Mouse (Mus musculus) heart, postnatal 0 days (tissue): ENCODE results near the gene Rnf43. TPM values are rescaled to one million over a fixed set of nuclear protein-coding genes. Genes with fewer than 3 reads are reported as not detected.

Experiments
- ATAC-seq: fragments of 200-750 bp; cut with Nextera tagmentation; 2 replicates; pipeline ENCODE4 v1.8.0; 2017; ENCODE audit warnings: low read depth, moderate number of reproducible peaks, moderate library complexity; ENCODE audit not compliant: insufficient read depth
- DNase-seq: peaks from one replicate; pipeline ENCODE4 v3.0.0-alpha.2; 2016; ENCODE audit warnings: low spot score
- H3K27ac ChIP-seq: fragments of 300-500 bp; sonication (generic); 2 replicates; pipeline ENCODE4 v1.5.1; 2014; ENCODE audit warnings: low read depth, mild to moderate bottlenecking
- H3K27me3 ChIP-seq: fragments of 300-500 bp; sonication (generic); 2 replicates; pipeline ENCODE4 v1.6.1; 2014; ENCODE audit warnings: low read length, mixed read lengths; ENCODE audit not compliant: control insufficient read depth, insufficient read depth
- H3K36me3 ChIP-seq: fragments of 300-500 bp; sonication (generic); replicated peaks from 2 replicates; pipeline ENCODE4 v1.6.1; 2014; ENCODE audit warnings: low read length, mixed read lengths; ENCODE audit not compliant: control insufficient read depth, insufficient read depth
- H3K4me1 ChIP-seq: fragments of 300-500 bp; sonication (generic); 2 replicates; pipeline ENCODE4 v1.6.1; 2014; ENCODE audit warnings: antibody characterized with exemption; ENCODE audit not compliant: control insufficient read depth, insufficient read depth
- H3K4me2 ChIP-seq: fragments of 300-500 bp; sonication (generic); 2 replicates; pipeline ENCODE4 v1.6.1; 2014; ENCODE audit warnings: low read depth, mild to moderate bottlenecking, low read length, moderate library complexity
- H3K4me3 ChIP-seq: fragments of 300-500 bp; sonication (generic); 2 replicates; pipeline ENCODE4 v1.5.1; 2014; ENCODE audit warnings: low read depth, low read length
- H3K9ac ChIP-seq: fragments of 300-500 bp; sonication (generic); replicated peaks from 2 replicates; pipeline ENCODE4 v1.6.1; 2014; ENCODE audit warnings: low read depth, low read length, mixed read lengths
- H3K9me3 ChIP-seq: fragments of 300-500 bp; sonication (generic); replicated peaks from 2 replicates; pipeline ENCODE4 v1.6.1; 2016; ENCODE audit warnings: low read length; ENCODE audit not compliant: control insufficient read depth
- CTCF ChIP-seq: IDR thresholded peaks from 2 replicates; pipeline ENCODE4 v1.5.1; 2016; ENCODE audit warnings: antibody characterized with exemption, control low read depth, low read depth
- EP300 ChIP-seq: IDR thresholded peaks from 2 replicates; pipeline ENCODE4 v1.6.1; 2016; ENCODE audit warnings: antibody characterized with exemption, low read depth
- WGBS: fragments of 180-500 bp; shearing (Covaris S2); extraction: QIAGEN DNeasy Blood & Tissue Kit; methylation state at CpG from one replicate; pipeline ENCODE4 v1.1.7; 2014; 5-methylcytosine and 5-hydroxymethylcytosine counted together
- polyA plus RNA-seq: library from polyadenylated mRNA; unstranded; fragments of >200 nt; fragmentation: Nextera tagmentation; extraction: Ambion mirVana; gene quantifications from 2 replicates; pipeline ENCODE4 v1.2.1, GENCODE M21; 2015
- total RNA-seq: library from RNA; depleted of rRNA; stranded (reverse); fragments of >200 nt; gene quantifications from 2 replicates; pipeline ENCODE4 v1.2.3, GENCODE M21; 2014; ENCODE audit warnings: low replicate concordance

The Rnf43 gene
- total and polyA plus RNA-seq, 2 experiments from 2014 or later = 0.48 to 0.73 TPM

DNA sequence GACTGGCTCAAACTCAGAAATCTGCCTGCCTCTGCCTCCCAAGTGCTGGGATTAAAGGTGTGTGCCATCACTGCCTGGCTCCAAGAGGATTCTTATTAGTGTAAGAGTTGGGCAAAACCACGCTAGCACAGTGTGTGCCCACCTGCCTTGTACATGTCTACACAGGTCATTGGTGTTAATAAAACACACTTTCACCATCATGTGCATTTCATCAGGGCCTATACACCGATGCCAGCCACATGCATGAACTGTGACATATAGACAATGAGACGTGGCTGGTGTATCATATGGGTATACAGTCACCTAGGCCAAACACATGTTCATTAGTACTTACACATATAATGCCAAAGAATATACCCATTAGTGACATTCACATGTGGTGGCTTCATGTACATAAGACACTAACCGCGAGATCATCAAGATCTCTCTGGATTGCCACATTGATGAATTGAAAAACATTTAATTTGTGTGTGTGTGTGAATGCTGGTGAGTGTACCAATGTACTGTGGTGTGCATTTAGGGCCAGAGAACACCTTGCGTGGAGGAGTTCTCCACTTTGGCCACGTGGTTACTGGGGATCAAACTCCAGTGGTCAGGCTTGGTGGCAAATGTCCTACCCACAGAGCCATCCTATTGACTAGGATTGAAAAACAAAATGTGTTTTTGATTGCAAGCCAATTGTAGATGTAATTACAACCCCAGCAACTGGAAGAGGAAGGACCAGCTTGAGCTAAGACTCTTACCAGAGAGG, 95.8 kb downstream of the Rnf43 start:
- no peaks in the 10 kb centered on the region for H3K9me3 ChIP-seq
- ATAC-seq = no peak
- DNase-seq = no peak
- H3K27ac ChIP-seq = no peak overlapping the region
- H3K36me3 ChIP-seq = no peaks in the 10 kb centered on the region
- H3K27me3 ChIP-seq = peaks cover 40% of the 10 kb centered on the region
- H3K4me3 ChIP-seq = no peak overlapping the region
- 71% methylated on average over 7 of the region's 7 CpGs for WGBS
- H3K4me1 ChIP-seq = no peaks in the 10 kb centered on the region
- H3K4me2 ChIP-seq = no peak overlapping the region
- H3K9ac ChIP-seq = no peak overlapping the region
- no peak for TF ChIP-seq EP300
- TF ChIP-seq CTCF = no peak

DNA sequence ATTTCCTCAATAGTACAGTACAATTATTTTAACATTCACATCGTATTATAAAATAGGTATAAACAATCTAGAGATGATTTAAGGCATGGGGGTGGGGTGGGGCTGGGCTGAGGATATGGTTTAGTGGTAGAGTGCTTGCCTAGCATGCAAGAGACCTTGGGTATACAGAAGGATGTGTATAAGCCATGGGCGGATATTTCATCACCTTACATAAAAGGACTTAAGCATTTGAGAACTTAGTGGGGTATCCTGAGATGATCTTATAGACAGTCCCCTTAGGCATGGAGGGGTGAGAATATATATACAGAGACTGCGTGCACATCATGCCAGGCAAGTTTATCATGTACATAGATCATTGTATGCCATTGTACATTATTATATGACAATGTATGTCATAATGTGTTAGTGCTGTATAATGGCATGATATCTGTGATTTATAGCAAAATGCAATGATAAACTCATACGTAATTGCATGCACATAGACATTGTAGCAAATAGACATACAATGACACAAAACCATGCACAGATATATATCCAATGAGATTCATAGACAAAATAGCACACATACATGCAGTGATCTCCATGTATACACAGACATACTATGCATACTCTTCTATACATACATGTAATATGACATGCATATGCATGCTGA, 96.6 kb downstream of the Rnf43 start:
- no peaks in the 10 kb centered on the region for H3K4me1 ChIP-seq
- WGBS = 59% methylated on average over 4 of the region's 4 CpGs
- no peaks in the 10 kb centered on the region for H3K9me3 ChIP-seq
- no peak overlapping the region for H3K4me2 ChIP-seq
- no peaks in the 10 kb centered on the region for H3K36me3 ChIP-seq
- H3K27ac ChIP-seq = no peak overlapping the region
- DNase-seq = no peak
- ATAC-seq = no peak
- TF ChIP-seq EP300 = no peak
- TF ChIP-seq CTCF = no peak
- H3K27me3 ChIP-seq = peaks cover 47% of the 10 kb centered on the region
- no peak overlapping the region for H3K9ac ChIP-seq
- no peak overlapping the region for H3K4me3 ChIP-seq

DNA sequence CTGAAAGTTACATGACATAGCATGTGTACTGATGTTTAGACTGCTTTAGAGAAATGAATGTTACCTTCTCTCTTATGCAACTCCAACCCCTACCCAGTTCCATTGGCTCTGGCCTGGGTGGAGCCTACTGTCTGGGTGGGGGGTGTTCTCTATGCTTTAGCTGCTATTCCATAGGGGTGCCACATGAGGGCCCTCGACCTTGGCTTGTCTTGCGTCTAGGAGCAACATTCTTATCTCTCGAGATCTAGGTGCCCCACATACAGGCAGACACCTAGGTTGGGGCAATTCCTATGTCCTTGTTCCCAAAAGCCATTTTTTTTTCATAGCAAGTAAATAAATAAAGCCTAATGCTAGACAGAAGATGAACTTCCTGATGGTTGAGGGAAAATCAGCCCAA, 97.1 kb downstream of the Rnf43 start:
- no peaks in the 10 kb centered on the region for H3K36me3 ChIP-seq
- WGBS = 12% methylated on average over 3 of the region's 3 CpGs
- no peak for ATAC-seq
- no peaks in the 10 kb centered on the region for H3K9me3 ChIP-seq
- DNase-seq = no peak
- H3K27ac ChIP-seq = no peak overlapping the region
- H3K9ac ChIP-seq = no peak overlapping the region
- no peak overlapping the region for H3K4me2 ChIP-seq
- no peak overlapping the region for H3K4me3 ChIP-seq
- 0 out of 2 replicates have a peak, but pooled peaks have one; percentile 6 for TF ChIP-seq CTCF
- TF ChIP-seq EP300 = no peak
- no peaks in the 10 kb centered on the region for H3K4me1 ChIP-seq
- H3K27me3 ChIP-seq = peaks cover 52% of the 10 kb centered on the region

DNA sequence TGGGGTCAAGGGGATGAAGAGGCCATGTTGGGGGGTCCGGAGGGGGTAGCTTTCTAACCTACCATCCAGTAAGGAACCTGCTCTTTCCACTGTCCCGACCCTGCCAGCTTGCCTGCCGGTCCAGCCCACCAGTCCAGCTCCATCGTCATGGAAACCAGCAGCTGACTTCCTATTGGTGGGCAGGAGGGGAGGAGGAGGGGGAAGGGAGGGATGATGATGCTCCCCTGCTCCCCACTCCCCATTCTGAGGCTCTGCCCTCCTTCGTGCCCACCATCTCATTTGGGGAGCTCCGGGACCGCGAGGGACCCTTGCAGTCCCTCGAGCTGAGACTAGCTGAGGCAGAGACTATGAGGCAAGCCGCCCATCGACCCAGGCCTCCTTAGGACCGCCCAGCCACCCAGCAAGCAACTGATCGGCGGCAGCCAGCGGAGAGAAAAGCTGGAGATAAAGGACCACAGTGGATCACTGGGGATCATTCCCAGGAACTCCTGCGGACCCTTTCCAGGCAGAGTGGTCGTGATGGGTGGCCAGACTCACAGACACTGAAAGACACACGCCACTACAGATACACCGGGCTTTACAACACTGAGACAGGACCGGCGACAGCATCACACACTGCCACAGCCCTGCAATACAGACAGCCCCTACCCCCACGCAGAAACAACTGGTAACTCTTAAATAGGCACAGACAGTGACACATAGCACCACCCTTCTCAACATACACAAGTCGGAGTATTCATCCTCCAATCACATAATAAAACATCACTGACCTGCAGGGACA, 98.0 kb downstream of the Rnf43 start, which contains the start of gene Tspoap1:
Gene Tspoap1 (plus strand): TSS at position 241 of the 781 bp plus-strand sequence.
- 10% methylated on average over 23 of the region's 23 CpGs for WGBS
- TF ChIP-seq CTCF (no peak), EP300 (no peak)

DNA sequence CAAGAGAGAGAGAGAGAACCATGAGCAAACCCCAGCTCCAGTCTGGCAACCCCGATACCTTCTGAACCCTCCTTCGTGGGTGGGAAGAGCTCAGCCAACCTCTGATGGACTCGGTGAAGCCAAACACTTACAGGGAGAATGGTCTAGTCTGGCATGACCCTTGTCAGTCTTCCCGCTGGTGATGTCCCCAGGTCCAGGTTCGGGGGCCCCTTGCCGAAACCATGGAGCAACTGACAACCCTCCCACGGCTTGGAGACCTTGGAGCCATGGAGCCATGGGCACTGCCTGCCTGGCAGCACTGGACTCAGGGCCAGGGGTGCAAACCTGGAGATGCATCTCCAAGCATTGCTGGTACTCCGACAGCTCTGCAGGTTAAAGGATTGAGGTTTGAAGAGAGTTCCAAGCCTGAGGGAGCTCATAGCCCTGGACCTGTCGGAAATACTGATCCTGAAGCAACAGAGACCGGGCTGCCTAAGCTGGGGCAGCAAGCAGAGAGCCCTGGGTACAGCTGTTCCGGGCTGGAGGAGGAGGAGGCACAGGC, 98.7 kb downstream of the Rnf43 start:
- ATAC-seq = no peak

More for the DNA sequence above, 98.0 kb downstream of the Rnf43 start, which contains the start of gene Tspoap1:
- Histone ChIP-seq H3K27me3 (peaks cover 61% of the 10 kb centered on the region), H3K27ac (no peak within 1 kb of the TSS), H3K4me3 (no peak within 1 kb of the TSS), H3K9me3 (no peaks in the 10 kb centered on the region), H3K36me3 (no peaks in the 10 kb centered on the region), H3K9ac (no peak within 1 kb of the TSS), H3K4me2 (no peak within 1 kb of the TSS), H3K4me1 (no peaks in the 10 kb centered on the region)
- DNase-seq = no peak
- ATAC-seq = no peak

More for the DNA sequence above, 98.7 kb downstream of the Rnf43 start:
- peaks cover 69% of the 10 kb centered on the region for H3K27me3 ChIP-seq
- TF ChIP-seq EP300 (no peak), CTCF (no peak)
- DNase-seq = no peak
- WGBS = 61% methylated on average over 11 of the region's 11 CpGs
- no peak overlapping the region for H3K4me3 ChIP-seq
- no peak overlapping the region for H3K9ac ChIP-seq
- H3K4me2 ChIP-seq = no peak overlapping the region
- H3K27ac ChIP-seq = no peak overlapping the region
- H3K36me3 ChIP-seq = no peaks in the 10 kb centered on the region
- no peaks in the 10 kb centered on the region for H3K4me1 ChIP-seq
- no peaks in the 10 kb centered on the region for H3K9me3 ChIP-seq
